Mouse (Mus musculus) intestine, postnatal 0 days (tissue): Measurements from ENCODE around the gene Aicda. TPM values are rescaled to one million over a fixed set of nuclear protein-coding genes. Genes with fewer than 3 reads are reported as not detected.

Source experiments
- ATAC-seq: fragments of 200-750 bp; cut with Nextera tagmentation; 2 replicates; pipeline ENCODE4 v1.8.0; 2017; ENCODE audit warnings: mild to moderate bottlenecking, moderate TSS enrichment, moderate library complexity
- H3K27ac ChIP-seq: fragments of 300-500 bp; sonication (generic); 2 replicates; pipeline ENCODE4 v1.5.1; 2014; ENCODE audit warnings: mild to moderate bottlenecking, low read depth, low read length, moderate library complexity
- H3K27me3 ChIP-seq: fragments of 300-500 bp; sonication (generic); replicated peaks from 2 replicates; pipeline ENCODE4 v1.6.1; 2014; ENCODE audit warnings: low read length, mixed read lengths; ENCODE audit not compliant: control insufficient read depth, insufficient read depth
- H3K36me3 ChIP-seq: fragments of 300-500 bp; sonication (generic); 2 replicates; pipeline ENCODE4 v1.6.1; 2014; ENCODE audit warnings: mild to moderate bottlenecking, moderate library complexity; ENCODE audit not compliant: control insufficient read depth, insufficient read depth
- H3K4me1 ChIP-seq: fragments of 300-500 bp; sonication (generic); replicated peaks from 2 replicates; pipeline ENCODE4 v1.6.1; 2014; ENCODE audit warnings: antibody characterized with exemption, low read length, mixed read lengths; ENCODE audit not compliant: control insufficient read depth, insufficient read depth
- H3K4me2 ChIP-seq: fragments of 300-500 bp; sonication (generic); replicated peaks from 2 replicates; pipeline ENCODE4 v1.6.1; 2014; ENCODE audit warnings: low read depth, mild to moderate bottlenecking, moderate library complexity
- H3K4me3 ChIP-seq: fragments of 300-500 bp; sonication (generic); 2 replicates; pipeline ENCODE4 v1.5.1; 2014; ENCODE audit warnings: low read depth, low read length
- H3K9ac ChIP-seq: fragments of 300-500 bp; sonication (generic); 2 replicates; pipeline ENCODE4 v1.6.1; 2014; ENCODE audit warnings: mild to moderate bottlenecking, low read depth, low read length
- H3K9me3 ChIP-seq: fragments of 300-500 bp; sonication (generic); 2 replicates; pipeline ENCODE4 v1.6.1; 2016; ENCODE audit warnings: mixed run types; ENCODE audit not compliant: control insufficient read depth
- CTCF ChIP-seq: sonication (generic); IDR thresholded peaks from 2 replicates; pipeline ENCODE4 v1.5.1; 2016; ENCODE audit warnings: low read depth, mild to moderate bottlenecking, control low read depth, antibody characterized with exemption, moderate library complexity
- WGBS: fragments of 180-500 bp; shearing (Covaris S2); extraction: QIAGEN DNeasy Blood & Tissue Kit; methylation state at CpG from one replicate; pipeline ENCODE4 v1.1.7; 2014; 5-methylcytosine and 5-hydroxymethylcytosine counted together
- polyA plus RNA-seq: library from polyadenylated mRNA; unstranded; fragments of >200 nt; fragmentation: Nextera tagmentation; extraction: Ambion mirVana; gene quantifications from 2 replicates; pipeline ENCODE4 v1.2.1, GENCODE M21; 2015

The Aicda gene
- polyA plus RNA-seq, 1 experiment from 2014 or later = not detected

DNA sequence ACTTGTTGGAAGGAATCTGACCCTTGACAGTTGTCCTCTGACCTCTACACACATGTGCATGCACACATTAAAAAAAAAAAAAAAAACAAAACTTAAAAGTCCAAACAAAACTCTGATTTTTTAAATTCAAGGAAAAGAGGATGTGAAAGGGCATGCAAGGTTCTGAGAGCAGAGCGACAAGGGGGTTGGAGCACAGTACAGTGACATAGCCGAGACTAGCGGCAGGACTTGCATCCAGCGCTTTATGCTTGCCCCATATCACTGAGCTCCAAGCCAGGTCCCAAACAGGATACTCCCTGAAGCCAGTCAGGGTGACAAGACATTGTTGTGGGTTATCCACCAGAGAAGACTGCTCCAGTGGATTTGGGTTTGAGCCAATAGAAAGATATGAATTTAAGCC lies 44.4 kb downstream of the Aicda start:
- no peak for TF ChIP-seq CTCF
- Histone ChIP-seq H3K4me2 (no peak overlapping the region), H3K4me1 (no peaks in the 10 kb centered on the region), H3K27me3 (no peaks in the 10 kb centered on the region), H3K9me3 (no peaks in the 10 kb centered on the region), H3K27ac (no peak overlapping the region), H3K9ac (no peak overlapping the region), H3K36me3 (no peaks in the 10 kb centered on the region; the same call in 1 of the 2 replicates), H3K4me3 (no peak overlapping the region)
- ATAC-seq = no peak
- WGBS = 90% methylated on average over 4 of the region's 4 CpGs

DNA sequence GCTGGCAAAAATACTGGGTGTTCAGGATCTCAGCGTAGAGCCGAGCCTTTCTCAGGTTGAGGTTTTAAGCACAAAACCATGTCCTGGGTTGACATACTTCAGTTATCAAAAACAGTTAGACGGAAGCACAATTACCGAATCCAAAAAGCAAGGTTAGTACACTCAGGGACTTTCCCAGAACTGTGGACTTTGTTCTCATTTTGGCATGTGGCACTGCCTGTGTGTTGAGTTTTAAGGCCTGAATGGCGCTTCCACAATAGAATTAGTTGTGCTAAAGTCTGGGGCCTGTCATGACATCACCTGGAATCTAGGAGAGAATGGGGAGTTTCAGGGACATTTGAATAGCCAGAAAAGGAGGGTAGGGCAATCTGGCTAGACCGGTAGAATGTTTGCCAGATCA lies 44.8 kb downstream of the Aicda start:
- no peaks in the 10 kb centered on the region for H3K4me1 ChIP-seq
- 81% methylated on average over 6 of the region's 6 CpGs for WGBS
- H3K27ac ChIP-seq = no peak overlapping the region
- H3K9ac ChIP-seq = no peak overlapping the region
- no peaks in the 10 kb centered on the region for H3K9me3 ChIP-seq
- no peak for ATAC-seq
- H3K4me3 ChIP-seq = no peak overlapping the region
- no peaks in the 10 kb centered on the region; the same call in 1 of the 2 replicates for H3K36me3 ChIP-seq
- H3K27me3 ChIP-seq = no peaks in the 10 kb centered on the region
- TF ChIP-seq CTCF = no peak
- H3K4me2 ChIP-seq = no peak overlapping the region

DNA sequence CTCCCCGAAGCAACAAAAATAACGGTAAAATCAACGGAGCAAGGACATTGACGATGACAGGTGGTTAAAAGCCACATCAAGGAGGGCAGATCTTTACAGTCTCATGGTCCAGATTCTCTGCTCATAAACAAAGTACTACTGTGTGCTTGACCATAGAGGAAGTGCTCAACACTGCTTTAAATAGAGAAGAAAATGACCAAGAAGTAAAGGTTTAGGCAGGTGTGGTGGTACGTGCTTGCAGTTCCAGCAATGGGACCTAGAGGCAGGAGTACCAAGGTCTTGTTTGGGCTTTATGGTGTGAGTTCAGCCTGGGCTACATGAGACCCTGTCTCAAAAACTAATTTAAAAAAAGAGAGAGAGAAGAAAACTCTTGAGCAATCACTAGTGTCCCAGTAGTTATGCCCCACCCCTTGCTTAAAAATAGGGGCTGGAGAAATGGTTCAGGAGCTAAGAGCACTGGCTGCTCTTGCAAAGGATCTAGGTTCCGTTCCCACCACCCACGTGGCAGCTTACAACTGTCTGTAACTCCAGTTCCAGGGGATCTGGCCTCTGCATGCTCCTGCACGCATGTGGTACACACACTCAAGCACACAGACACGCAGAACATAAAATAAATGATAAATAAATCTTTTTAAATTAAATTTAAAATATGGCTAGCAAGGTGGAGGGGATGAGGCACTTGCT lies 45.6 kb downstream of the Aicda start:
- Histone ChIP-seq H3K27ac (no peak overlapping the region), H3K4me3 (no peak overlapping the region), H3K27me3 (no peaks in the 10 kb centered on the region), H3K4me2 (no peak overlapping the region), H3K4me1 (no peaks in the 10 kb centered on the region), H3K9me3 (no peaks in the 10 kb centered on the region), H3K9ac (no peak overlapping the region), H3K36me3 (no peaks in the 10 kb centered on the region; the same call in 1 of the 2 replicates)
- 90% methylated on average over 9 of the region's 9 CpGs for WGBS
- TF ChIP-seq CTCF = no peak
- no peak for ATAC-seq

DNA sequence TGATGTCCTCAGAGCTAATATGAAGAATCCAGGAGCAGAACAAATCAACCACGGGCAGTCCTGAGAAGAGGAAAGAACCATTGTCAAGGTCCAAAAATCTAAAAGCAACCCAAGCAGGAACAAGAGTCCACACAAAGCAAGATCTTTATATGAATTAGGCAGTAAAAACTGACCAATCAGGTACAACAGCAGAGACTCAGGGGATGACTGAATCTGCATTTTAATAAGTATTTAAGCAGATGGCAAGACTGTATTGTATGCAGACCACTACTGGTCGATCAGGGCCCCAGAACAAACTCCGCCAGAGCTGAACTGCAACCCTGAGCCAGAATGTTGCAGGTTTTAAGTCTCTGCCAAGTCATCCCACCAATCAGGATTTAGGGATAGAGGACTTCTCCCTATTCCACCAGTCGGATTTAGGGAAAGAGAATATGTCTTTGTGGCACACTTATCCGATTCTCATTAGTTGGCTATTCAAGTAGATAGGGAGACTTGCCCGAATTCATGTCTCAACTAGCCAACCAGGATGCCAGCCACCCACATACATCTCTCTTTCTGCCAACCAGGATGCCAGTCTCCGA lies 46.6 kb downstream of the Aicda start:
- Histone ChIP-seq H3K4me3 (no peak overlapping the region), H3K27ac (no peak overlapping the region), H3K9me3 (no peaks in the 10 kb centered on the region), H3K27me3 (no peaks in the 10 kb centered on the region), H3K4me2 (no peak overlapping the region), H3K36me3 (no peaks in the 10 kb centered on the region; the same call in 1 of the 2 replicates), H3K9ac (no peak overlapping the region), H3K4me1 (no peaks in the 10 kb centered on the region)
- no peak for ATAC-seq
- 83% methylated on average over 7 of the region's 7 CpGs for WGBS
- TF ChIP-seq CTCF = no peak

DNA sequence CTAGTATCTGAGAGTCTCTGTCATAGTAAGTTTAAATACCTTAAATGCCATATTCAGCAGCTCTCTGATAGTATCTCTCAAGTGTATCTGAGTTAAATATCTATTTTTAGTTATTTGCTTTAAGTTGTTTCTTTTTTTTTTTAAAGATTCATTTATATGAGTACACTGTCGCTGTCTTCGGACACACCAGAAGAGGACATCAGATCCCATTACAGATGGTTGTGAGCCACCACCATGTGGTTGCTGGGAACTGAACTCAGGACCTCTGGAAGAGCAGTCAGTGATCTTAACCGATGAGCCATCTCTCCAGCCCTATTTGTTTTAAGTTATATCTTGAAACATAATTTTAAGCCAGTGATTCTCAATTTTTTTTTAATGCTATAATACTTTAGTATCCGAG lies 47.4 kb downstream of the Aicda start:
- TF ChIP-seq CTCF = no peak
- H3K27me3 ChIP-seq = no peaks in the 10 kb centered on the region
- no peak overlapping the region for H3K9ac ChIP-seq
- 83% methylated on average over 4 of the region's 4 CpGs for WGBS
- H3K4me2 ChIP-seq = no peak overlapping the region
- ATAC-seq = no peak
- no peak overlapping the region for H3K27ac ChIP-seq
- no peaks in the 10 kb centered on the region; the same call in 1 of the 2 replicates for H3K36me3 ChIP-seq
- no peak overlapping the region for H3K4me3 ChIP-seq
- no peaks in the 10 kb centered on the region for H3K9me3 ChIP-seq
- no peaks in the 10 kb centered on the region for H3K4me1 ChIP-seq

DNA sequence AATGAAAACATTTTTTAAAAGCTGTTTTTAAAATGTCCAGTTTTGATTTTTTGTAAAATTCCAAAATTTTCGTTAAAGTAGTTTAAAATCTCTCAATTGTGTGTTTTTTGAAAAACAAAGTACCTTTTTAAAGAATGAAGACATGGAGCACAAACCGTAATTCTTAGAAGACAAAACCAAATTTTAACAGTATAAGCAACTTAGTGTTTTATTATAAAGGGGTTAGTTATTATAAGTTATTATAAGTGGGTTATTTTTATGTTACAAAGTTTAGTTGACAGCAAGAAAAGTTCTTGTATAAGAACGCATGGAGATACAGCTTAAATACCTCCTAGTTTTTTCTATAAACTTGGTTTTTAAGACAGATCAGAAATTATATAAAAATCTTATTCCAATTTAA lies 48.0 kb downstream of the Aicda start:
- H3K4me1 ChIP-seq = no peaks in the 10 kb centered on the region
- no peak for ATAC-seq
- H3K9ac ChIP-seq = peak overlapping the region; percentile 67; the same call in 1 of the 2 replicates
- peak overlapping the region; percentile 58 for H3K4me2 ChIP-seq
- peak overlapping the region; percentile 58 for H3K4me3 ChIP-seq
- H3K36me3 ChIP-seq = no peaks in the 10 kb centered on the region; the same call in 1 of the 2 replicates
- H3K9me3 ChIP-seq = no peaks in the 10 kb centered on the region
- H3K27me3 ChIP-seq = no peaks in the 10 kb centered on the region
- 87% methylated on average over 3 of the region's 3 CpGs for WGBS
- peak overlapping the region; percentile 62; the same call in 1 of the 2 replicates for H3K27ac ChIP-seq
- TF ChIP-seq CTCF = no peak
